Mouse (Mus musculus) inflammation-experienced regulatory T-cells, adult 6 months (primary cell): ENCODE data around the gene Gm5294. TPM values are rescaled to one million over a fixed set of nuclear protein-coding genes. Genes with fewer than 3 reads are reported as not detected.

Experiments used
- ATAC-seq: one replicate; pipeline ENCODE4 v1.8.0; 2017
- polyA plus RNA-seq, 3 experiments: library from polyadenylated mRNA; unstranded; fragments of 100-300 nt; shearing (Covaris generic); gene quantifications; one replicate each; pipeline ENCODE4 v1.2.1; 2017

Gene Gm5294
- polyA plus RNA-seq, 3 experiments from 2014 or later: not detected

DNA sequence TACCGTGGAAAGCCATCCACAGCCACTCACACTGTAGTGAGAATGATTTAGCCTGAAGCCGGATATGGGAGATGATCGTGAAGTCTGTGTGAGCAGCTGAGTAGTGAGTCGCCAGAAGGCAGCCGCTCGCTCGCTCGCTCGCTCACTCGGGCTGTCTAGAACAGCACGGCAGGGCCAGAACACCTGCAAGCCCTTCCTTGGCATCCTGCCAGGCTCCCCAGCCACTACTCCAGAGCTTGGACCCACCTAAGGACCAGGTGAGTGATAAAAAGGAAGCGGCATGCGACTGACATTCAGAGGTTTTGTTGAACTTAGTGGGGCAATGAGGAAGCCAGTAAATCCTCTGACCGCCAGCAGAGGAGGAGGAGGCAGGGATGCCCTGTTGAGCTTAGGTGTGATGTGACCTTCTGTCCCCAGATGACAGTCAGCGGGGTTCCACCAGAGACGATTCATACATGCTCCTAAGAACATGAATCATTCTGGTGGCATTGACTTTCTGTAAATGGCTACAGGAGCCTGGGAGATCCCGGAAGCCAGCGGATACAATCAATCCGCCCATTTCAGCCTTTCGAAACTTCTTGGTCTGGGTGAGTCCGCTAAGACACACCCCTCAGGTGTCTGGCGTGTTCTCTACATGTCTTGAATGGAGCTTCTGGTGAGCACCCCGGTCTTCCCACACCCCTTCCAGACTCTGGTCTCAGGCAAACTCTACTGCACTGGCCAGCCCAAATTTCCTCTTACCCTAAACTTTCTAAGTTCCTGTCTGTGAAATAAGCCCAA, 30.0 kb downstream of the Gm5294 start:
- ATAC-seq: no peak

DNA sequence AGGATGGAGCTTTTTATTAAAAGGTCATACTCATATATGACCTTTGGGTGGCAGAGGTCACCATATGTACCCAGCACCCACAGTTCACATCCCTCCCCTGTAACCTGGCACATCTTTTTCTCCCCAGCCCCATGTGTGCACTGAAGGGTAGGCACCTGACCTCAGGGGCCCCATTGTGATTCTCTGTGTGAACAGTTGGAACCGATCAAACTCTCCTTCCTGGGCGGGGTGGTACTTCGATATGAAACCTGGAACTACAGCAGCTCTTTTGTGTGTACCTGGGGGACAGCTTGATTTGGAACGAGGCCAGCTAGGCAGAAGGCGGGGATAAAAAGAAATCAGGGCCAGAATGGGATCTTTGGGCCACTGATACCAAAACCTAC, 30.6 kb downstream of the Gm5294 start:
- ATAC-seq: no peak

DNA sequence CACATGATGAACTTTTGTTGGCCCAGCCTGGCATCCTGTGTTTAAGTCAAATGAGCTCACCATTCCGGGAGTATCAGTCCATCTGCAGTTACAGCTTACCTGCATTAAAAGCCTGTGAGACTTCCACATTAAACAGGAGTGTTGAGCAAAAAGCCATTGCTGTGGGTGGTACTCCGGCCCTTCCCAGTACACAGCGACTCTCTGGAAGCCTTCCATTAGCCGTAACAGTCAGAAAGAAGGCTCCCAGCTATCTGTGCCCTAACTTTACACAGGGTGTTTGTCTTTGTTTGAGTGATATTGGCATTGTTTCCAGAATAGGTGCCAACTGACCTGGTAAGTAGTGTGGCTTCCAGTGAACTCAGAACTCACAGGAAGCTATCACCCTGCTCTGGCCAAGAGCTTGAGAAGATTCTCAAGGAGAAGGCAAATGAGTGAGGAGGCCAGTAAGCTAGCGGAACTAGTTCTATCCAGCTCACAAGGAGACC, 31.5 kb downstream of the Gm5294 start:
- ATAC-seq: no peak

DNA sequence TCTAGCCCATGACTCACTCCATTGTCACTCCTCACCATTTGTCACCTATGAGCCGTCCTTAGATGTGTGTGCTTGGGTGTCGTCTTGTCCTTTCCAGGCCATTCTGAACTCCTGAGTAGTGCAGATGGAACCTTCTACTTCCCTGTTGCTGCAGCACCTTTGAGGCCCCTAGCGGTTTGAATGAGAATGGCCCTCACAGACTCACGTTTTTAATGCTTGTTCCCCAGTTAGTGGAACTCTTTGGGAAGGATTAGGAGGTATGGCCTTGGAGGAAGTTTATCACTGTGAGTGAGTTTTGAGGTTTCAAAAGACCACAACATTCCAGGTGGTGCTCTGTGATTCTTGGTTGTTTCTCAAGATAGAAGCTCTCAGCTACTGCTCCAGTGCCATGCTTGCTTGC, 32.3 kb downstream of the Gm5294 start:
- no peak for ATAC-seq

DNA sequence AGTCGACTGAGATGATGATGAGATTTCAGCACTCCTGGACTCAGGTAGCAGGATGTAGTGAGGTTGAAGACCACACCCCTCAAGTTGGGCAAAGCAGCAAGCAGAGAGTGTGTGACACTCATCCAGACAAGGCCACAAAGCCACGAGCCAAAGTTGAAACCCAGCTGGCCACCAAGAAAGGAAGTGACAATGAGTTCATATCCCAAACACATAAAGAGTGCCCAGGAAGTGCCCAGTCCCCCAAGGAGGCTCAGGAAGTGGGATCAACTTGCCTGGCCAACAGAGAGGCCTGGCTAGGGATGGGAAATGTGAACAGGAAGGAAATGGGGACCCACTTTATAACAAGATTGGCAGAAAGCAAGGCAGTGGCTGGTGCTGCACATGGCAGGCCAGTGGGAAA, 33.5 kb downstream of the Gm5294 start:
- no peak for ATAC-seq

DNA sequence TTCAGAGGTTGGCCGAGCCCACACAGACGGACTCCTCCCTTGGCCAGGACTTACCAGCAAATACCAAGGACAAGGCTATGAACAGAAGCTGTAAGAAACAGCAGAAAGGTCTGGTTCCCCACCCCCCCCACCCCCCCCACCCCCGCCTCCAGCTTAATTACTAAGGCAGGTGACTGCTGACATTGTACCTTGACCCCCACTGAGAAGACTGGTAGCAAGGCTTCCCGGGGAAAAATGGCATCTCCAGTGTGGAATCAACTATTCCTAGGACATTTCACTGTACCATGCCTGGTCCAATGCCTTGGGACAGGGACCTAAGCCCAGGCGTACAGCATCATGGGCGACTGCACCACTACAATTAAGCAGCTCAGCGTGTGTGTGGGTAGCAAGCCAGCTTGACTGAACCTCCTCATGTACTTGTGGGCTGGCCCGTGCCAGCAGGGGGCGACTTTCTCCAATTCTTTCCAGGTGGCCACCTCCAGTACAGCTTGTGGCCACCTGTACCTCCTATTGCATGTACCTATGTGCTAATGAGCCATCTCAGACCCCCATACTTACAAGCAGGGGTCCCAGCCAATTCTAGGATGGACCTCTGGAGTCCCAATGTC, 37.2 kb downstream of the Gm5294 start:
- no peak for ATAC-seq

DNA sequence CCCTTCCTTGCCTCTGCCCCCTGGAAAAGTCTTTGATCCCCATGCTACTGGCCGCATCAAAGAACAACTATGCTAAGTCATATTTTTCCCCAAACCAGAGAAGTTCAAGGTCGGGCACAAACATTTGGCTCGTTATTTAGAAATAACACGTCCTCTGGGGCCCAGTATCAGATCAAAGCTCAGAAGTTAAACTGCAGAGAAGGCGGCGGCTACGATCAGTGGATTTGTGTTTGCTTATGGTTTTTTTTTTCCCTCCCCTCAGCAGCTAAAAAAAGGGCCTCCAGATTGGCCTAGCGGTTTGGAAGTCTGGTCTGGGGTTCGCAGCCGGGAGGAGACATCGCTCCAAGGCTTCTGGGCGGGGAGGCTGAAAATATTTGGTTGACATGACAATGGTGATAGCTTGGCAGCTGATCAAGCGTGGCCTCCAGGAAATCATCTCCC, 38.0 kb downstream of the Gm5294 start:
- ATAC-seq: no peak

DNA sequence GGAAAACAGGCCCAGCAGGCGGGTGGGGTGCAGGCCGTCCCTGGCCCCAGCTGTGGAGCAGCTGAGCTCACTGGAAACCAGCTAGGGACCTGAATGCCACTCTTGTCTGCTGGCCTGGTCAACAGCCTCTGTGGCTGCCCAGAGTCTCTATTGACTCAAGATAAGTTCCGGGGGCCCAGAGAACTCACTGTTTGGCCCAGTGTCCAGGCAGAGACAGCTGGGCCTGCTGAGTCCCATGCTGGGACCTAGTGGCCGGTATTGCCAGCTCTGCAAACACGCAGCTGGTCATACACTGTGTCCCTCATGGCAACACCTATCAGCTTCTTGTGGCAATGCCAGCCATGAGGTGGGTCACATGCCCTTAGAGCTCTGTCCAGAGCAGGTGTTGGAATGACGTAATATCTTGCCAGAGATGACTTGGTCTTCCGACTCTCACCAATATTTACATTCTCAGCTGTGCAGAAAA, 43.8 kb downstream of the Gm5294 start:
- no peak for ATAC-seq

DNA sequence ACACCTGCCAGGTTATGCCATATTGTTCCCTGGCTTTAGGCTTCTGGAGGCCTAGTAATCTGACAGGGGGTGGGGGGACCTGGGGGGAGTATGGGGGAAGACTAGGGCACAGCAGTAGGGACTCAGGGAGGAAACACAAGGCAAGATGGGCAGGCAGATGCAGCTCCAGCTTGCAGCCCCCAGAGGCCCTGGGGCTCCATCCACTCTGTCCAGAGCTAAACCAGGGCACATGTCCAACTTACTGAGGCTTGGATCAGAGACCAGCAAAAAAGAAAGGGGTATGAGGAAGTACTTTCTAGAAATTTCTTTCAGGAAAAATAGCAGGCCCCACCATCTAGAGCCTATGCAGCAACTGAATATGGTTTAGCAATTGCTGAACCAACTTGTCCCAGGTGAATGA, 44.3 kb downstream of the Gm5294 start:
- ATAC-seq: no peak

DNA sequence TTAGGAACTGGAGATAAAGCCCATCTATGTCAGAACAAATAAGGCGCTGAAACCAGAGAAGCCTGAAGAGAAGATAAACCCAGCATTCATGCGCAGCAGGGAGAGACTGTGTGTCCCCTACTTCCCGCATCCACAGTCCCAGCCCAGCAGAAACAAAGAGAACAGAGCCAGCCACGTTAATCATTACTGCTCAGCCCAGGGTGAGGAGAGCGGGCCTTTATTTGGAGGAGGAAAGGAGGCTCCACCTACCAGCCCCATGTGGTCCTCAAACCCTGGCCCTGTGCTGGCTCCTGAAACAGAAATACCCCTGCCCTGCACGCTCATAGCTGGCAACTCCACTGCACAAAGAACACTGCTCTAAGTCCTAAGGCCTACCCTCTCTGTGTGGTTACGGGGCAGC, 45.0 kb downstream of the Gm5294 start:
- ATAC-seq: no peak

DNA sequence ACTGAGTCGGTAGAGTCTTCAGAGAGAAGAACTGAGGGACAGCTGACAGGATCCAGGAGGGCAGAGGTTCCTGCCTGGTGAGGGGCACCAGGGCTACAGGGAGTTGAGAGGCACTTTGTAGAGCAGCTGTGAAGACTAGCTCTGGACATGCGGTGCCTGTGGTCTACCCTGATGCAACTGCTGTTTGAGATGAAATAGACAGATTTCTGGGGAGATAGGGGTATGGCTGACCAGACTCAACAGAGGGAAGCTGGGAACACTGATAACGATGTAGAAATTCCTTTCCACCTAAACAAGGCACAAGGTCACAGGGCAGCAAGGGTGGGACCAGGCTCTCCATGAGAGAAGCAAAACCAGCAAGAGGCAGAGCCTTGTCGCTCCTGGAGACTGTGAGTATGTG, 45.8 kb downstream of the Gm5294 start:
- no peak for ATAC-seq

Other genes starting within 250 kb of the Gm5294 start
- 10 to 100 TPM; 47.2 to 51.3 (median 50.6) TPM for gene Zfp68, start 200.3 kb upstream of the Gm5294 start, polyA plus RNA-seq
- gene A430033K04Rik, start 197.2 kb upstream of the Gm5294 start, polyA plus RNA-seq: 10 to 100 TPM in 1 of 3 experiments, 1 to 10 TPM in 2; 6.2 to 11.7 (median 8.7) TPM
- gene Fam20c, start 65.6 kb upstream of the Gm5294 start, polyA plus RNA-seq: not detected
- gene Pdgfa, start 177.3 kb downstream of the Gm5294 start, polyA plus RNA-seq: under 1 TPM in 1 of 3 experiments, not detected in 2; 0.35 TPM